Mouse (Mus musculus): ENCODE results near the gene Cbx8. TPM values are rescaled to one million over a fixed set of nuclear protein-coding genes. Genes with fewer than 3 reads are reported as not detected.

The Cbx8 gene
- polyA plus RNA-seq, 1 experiment from 2014 or later: 7.8 TPM

- no peak for ATAC-seq (replicated peaks; ENCODE audit: insufficient number of reproducible peaks, low FRiP score, low TSS enrichment)
- no peak overlapping the region for H3K4me3 ChIP-seq (ENCODE audit: low read depth, low read length)
- no peak overlapping the region for H3K27ac ChIP-seq (ENCODE audit: low read depth, low read length)
- no peak overlapping the region for H3K4me2 ChIP-seq
- no peaks in the 10 kb centered on the region for H3K36me3 ChIP-seq (ENCODE audit: control insufficient read depth, insufficient read depth, low read length)
- no peaks in the 10 kb centered on the region for H3K9me3 ChIP-seq (replicated peaks; ENCODE audit: control insufficient read depth, low read length)
- 75% methylated on average over 8 of the region's 8 CpGs for WGBS (ENCODE audit: insufficient replicate concordance)
- H3K4me1 ChIP-seq (ENCODE audit: control insufficient read depth, insufficient read depth, low read length): no peaks in the 10 kb centered on the region
- H3K27me3 ChIP-seq (ENCODE audit: control insufficient read depth, insufficient read depth, low read length): peaks cover 20% of the 10 kb centered on the region
- no peak overlapping the region for H3K9ac ChIP-seq (ENCODE audit: low read depth, low read length)
Measured at GRCm38 (mm10) chr11:119066841-119067240, 26.1 kb upstream of the Cbx8 start.

GRCm38 (mm10) chr11:119059256-119059655, 18.5 kb upstream of the Cbx8 start:
- WGBS (ENCODE audit: insufficient replicate concordance): 6% methylated on average over 3 of the region's 3 CpGs
- peaks cover 75% of the 10 kb centered on the region for H3K27me3 ChIP-seq (ENCODE audit: control insufficient read depth, insufficient read depth, low read length)
- H3K9ac ChIP-seq (ENCODE audit: low read depth, low read length): no peak overlapping the region
- H3K4me2 ChIP-seq: no peak overlapping the region; the same call in 1 of the 2 replicates
- H3K4me1 ChIP-seq (ENCODE audit: control insufficient read depth, insufficient read depth, low read length): peaks cover 26% of the 10 kb centered on the region
- peak overlapping the region; percentile 26; the same call in 1 of the 2 replicates for H3K4me3 ChIP-seq (ENCODE audit: low read depth, low read length)
- no peak for ATAC-seq (replicated peaks; ENCODE audit: insufficient number of reproducible peaks, low FRiP score, low TSS enrichment)
- no peak overlapping the region for H3K27ac ChIP-seq (ENCODE audit: low read depth, low read length)
- no peaks in the 10 kb centered on the region for H3K36me3 ChIP-seq (ENCODE audit: control insufficient read depth, insufficient read depth, low read length)
- no peaks in the 10 kb centered on the region for H3K9me3 ChIP-seq (replicated peaks; ENCODE audit: control insufficient read depth, low read length)

GRCm38 (mm10) chr11:119058041-119058995, 17.5 kb upstream of the Cbx8 start:
- Histone ChIP-seq H3K27me3 (ENCODE audit: control insufficient read depth, insufficient read depth, low read length) (peaks cover 80% of the 10 kb centered on the region), H3K4me2 (peak overlapping the region; percentile 94), H3K27ac (ENCODE audit: low read depth, low read length) (no peak overlapping the region), H3K36me3 (ENCODE audit: control insufficient read depth, insufficient read depth, low read length) (no peaks in the 10 kb centered on the region), H3K4me3 (ENCODE audit: low read depth, low read length) (peak overlapping the region; percentile 26), H3K4me1 (ENCODE audit: control insufficient read depth, insufficient read depth, low read length) (peaks cover 32% of the 10 kb centered on the region), H3K9ac (ENCODE audit: low read depth, low read length) (0 out of 2 replicates have a peak overlapping the region, but pooled peaks have one; percentile 22), H3K9me3 (replicated peaks; ENCODE audit: control insufficient read depth, low read length) (no peaks in the 10 kb centered on the region)
- WGBS (ENCODE audit: insufficient replicate concordance): 4% methylated on average over 58 of the region's 58 CpGs
- no peak for ATAC-seq (replicated peaks; ENCODE audit: insufficient number of reproducible peaks, low FRiP score, low TSS enrichment)

- Histone ChIP-seq H3K27ac (ENCODE audit: low read depth, low read length) (no peak overlapping the region), H3K4me1 (ENCODE audit: control insufficient read depth, insufficient read depth, low read length) (peaks cover 40% of the 10 kb centered on the region), H3K4me2 (peak overlapping the region; percentile 94), H3K4me3 (ENCODE audit: low read depth, low read length) (peak overlapping the region; percentile 61), H3K9me3 (replicated peaks; ENCODE audit: control insufficient read depth, low read length) (no peaks in the 10 kb centered on the region), H3K9ac (ENCODE audit: low read depth, low read length) (peak overlapping the region; percentile 88), H3K36me3 (ENCODE audit: control insufficient read depth, insufficient read depth, low read length) (no peaks in the 10 kb centered on the region), H3K27me3 (ENCODE audit: control insufficient read depth, insufficient read depth, low read length) (peaks cover 78% of the 10 kb centered on the region)
- no peak for ATAC-seq (replicated peaks; ENCODE audit: insufficient number of reproducible peaks, low FRiP score, low TSS enrichment)
- 2% methylated on average over 9 of the region's 9 CpGs for WGBS (ENCODE audit: insufficient replicate concordance)
Measured at GRCm38 (mm10) chr11:119057291-119057690, 16.5 kb upstream of the Cbx8 start.

- no peaks in the 10 kb centered on the region for H3K9me3 ChIP-seq (replicated peaks; ENCODE audit: control insufficient read depth, low read length)
- H3K9ac ChIP-seq (ENCODE audit: low read depth, low read length): peak overlapping the region; percentile 88
- H3K27ac ChIP-seq (ENCODE audit: low read depth, low read length): peak overlapping the region; percentile 64
- peak overlapping the region; percentile 94 for H3K4me2 ChIP-seq
- H3K4me1 ChIP-seq (ENCODE audit: control insufficient read depth, insufficient read depth, low read length): peaks cover 44% of the 10 kb centered on the region
- H3K27me3 ChIP-seq (ENCODE audit: control insufficient read depth, insufficient read depth, low read length): peaks cover 78% of the 10 kb centered on the region
- under 1% methylated on average over 64 of the region's 65 CpGs for WGBS (ENCODE audit: insufficient replicate concordance)
- H3K4me3 ChIP-seq (ENCODE audit: low read depth, low read length): peak overlapping the region; percentile 61
- H3K36me3 ChIP-seq (ENCODE audit: control insufficient read depth, insufficient read depth, low read length): no peaks in the 10 kb centered on the region
- ATAC-seq (replicated peaks; ENCODE audit: insufficient number of reproducible peaks, low FRiP score, low TSS enrichment): 0 out of 2 replicates have a peak, but pooled peaks have one; percentile 16
Measured at GRCm38 (mm10) chr11:119056301-119057211, 15.8 kb upstream of the Cbx8 start.

- Histone ChIP-seq H3K27me3 (ENCODE audit: control insufficient read depth, insufficient read depth, low read length) (peaks cover 78% of the 10 kb centered on the region), H3K4me3 (ENCODE audit: low read depth, low read length) (peak overlapping the region; percentile 61), H3K27ac (ENCODE audit: low read depth, low read length) (no peak overlapping the region), H3K36me3 (ENCODE audit: control insufficient read depth, insufficient read depth, low read length) (no peaks in the 10 kb centered on the region), H3K9me3 (replicated peaks; ENCODE audit: control insufficient read depth, low read length) (no peaks in the 10 kb centered on the region), H3K4me2 (peak overlapping the region; percentile 94), H3K4me1 (ENCODE audit: control insufficient read depth, insufficient read depth, low read length) (peaks cover 44% of the 10 kb centered on the region), H3K9ac (ENCODE audit: low read depth, low read length) (peak overlapping the region; percentile 46)
- 2% methylated on average over 32 of the region's 32 CpGs for WGBS (ENCODE audit: insufficient replicate concordance)
- no peak for ATAC-seq (replicated peaks; ENCODE audit: insufficient number of reproducible peaks, low FRiP score, low TSS enrichment)
Measured at GRCm38 (mm10) chr11:119055571-119056131, 14.9 kb upstream of the Cbx8 start.

GRCm38 (mm10) chr11:119054351-119055345, 13.9 kb upstream of the Cbx8 start:
- no peak overlapping the region for H3K27ac ChIP-seq (ENCODE audit: low read depth, low read length)
- H3K9ac ChIP-seq (ENCODE audit: low read depth, low read length): peak overlapping the region; percentile 69; the same call in 1 of the 2 replicates
- peaks cover 44% of the 10 kb centered on the region for H3K4me1 ChIP-seq (ENCODE audit: control insufficient read depth, insufficient read depth, low read length)
- peak overlapping the region; percentile 94 for H3K4me2 ChIP-seq
- peak overlapping the region; percentile 61 for H3K4me3 ChIP-seq (ENCODE audit: low read depth, low read length)
- WGBS (ENCODE audit: insufficient replicate concordance): 3% methylated on average over 47 of the region's 47 CpGs
- no peak for ATAC-seq (replicated peaks; ENCODE audit: insufficient number of reproducible peaks, low FRiP score, low TSS enrichment)
- H3K9me3 ChIP-seq (replicated peaks; ENCODE audit: control insufficient read depth, low read length): no peaks in the 10 kb centered on the region
- H3K36me3 ChIP-seq (ENCODE audit: control insufficient read depth, insufficient read depth, low read length): no peaks in the 10 kb centered on the region
- H3K27me3 ChIP-seq (ENCODE audit: control insufficient read depth, insufficient read depth, low read length): peaks cover 78% of the 10 kb centered on the region
